Comparison of ENCODE assay signal across 11 mouse cellular contexts in genomic region chr6:125447205-125447604, GRCm38 (mm10). TPM values are rescaled to one million over a fixed set of nuclear protein-coding genes. Genes with fewer than 3 reads are reported as not detected.
DNase-seq lines count a peak whose midpoint lies in the region; ATAC-seq and TF ChIP-seq lines count a peak whose summit lies in the region.
"Had no signal": no experiment of that assay in that cellular context is flagged by ENCODE, and none has a peak within 500 bp of the region (broad histone marks: within the 10 kb centered on the region; RNA-seq: fewer than 3 reads in every experiment).

No protein-coding gene starts in this region.

- no peaks in the 10 kb centered on the region for H3K36me3 ChIP-seq in stomach, postnatal 0 days (ENCODE audit: control insufficient read depth, insufficient read depth, low read length)
- H3K36me3 ChIP-seq: midbrain, embryonic 15.5 days had no signal

- no peak overlapping the region for H3K4me2 ChIP-seq in stomach, postnatal 0 days (replicated peaks; ENCODE audit: low read depth)
- H3K4me2 ChIP-seq: midbrain, embryonic 15.5 days had no signal

- WGBS in stomach, postnatal 0 days, result 40% methylated on average over 4 of the region's 4 CpGs

- H3K4me3 ChIP-seq in stomach, postnatal 0 days (ENCODE audit: low read depth, low read length), result no peak overlapping the region
- no peak overlapping the region for H3K4me3 ChIP-seq in gastrocnemius, adult 2 months
- H3K4me3 ChIP-seq: midbrain, embryonic 15.5 days had no signal

- H3K27me3 ChIP-seq in stomach, postnatal 0 days (ENCODE audit: control insufficient read depth, insufficient read depth, low read length), result no peaks in the 10 kb centered on the region
- H3K27me3 ChIP-seq: midbrain, embryonic 15.5 days had no signal

- H3K27ac ChIP-seq in stomach, postnatal 0 days (replicated peaks), result no peak overlapping the region
- no peak overlapping the region for H3K27ac ChIP-seq in gastrocnemius, adult 2 months
- H3K27ac ChIP-seq: midbrain, embryonic 15.5 days had no signal

- no peaks in the 10 kb centered on the region for H3K9me3 ChIP-seq in stomach, postnatal 0 days (ENCODE audit: control insufficient read depth, low read length)
- H3K9me3 ChIP-seq: midbrain, embryonic 15.5 days had no signal

- DNase-seq in adrenal gland, postnatal 14 days, result peak; percentile 48
- no peak for DNase-seq in adrenal gland, postnatal 25 days
- peak; percentile 53 for DNase-seq in lung, postnatal 36 days
- DNase-seq in lung, postnatal 10 days, result no peak
- no peak for DNase-seq in stomach, postnatal 0 days (ENCODE audit: low spot score)
- no peak for DNase-seq in gastrocnemius, adult 2 months
- DNase-seq in testis, postnatal 14 days (ENCODE audit: low spot score), result no peak
- DNase-seq: spleen, adult 18-20 months; thymus, postnatal 14 days had no signal

- no peak overlapping the region for H3K9ac ChIP-seq in stomach, postnatal 0 days (ENCODE audit: low read length)
- H3K9ac ChIP-seq: midbrain, embryonic 15.5 days had no signal

- no peak for TF ChIP-seq CTCF in stomach, postnatal 0 days (IDR thresholded peaks at IDR 0.05; ENCODE audit: low read depth)
- no peak for TF ChIP-seq CTCF in gastrocnemius, adult 2 months (IDR thresholded peaks at IDR 0.05)

- no peak for TF ChIP-seq EP300 in stomach, postnatal 0 days (optimal IDR thresholded peaks at IDR 0.05)

- ATAC-seq in hematopoietic stem cell, adult 5-6 weeks (replicated peaks in 1 of 2; ENCODE audit: insufficient read depth in 1 of 2, low FRiP score in 2 of 2, low TSS enrichment in 1 of 2, low read depth in 1 of 2, poor library complexity in 2 of 2, severe bottlenecking in 2 of 2), result peak; percentile 20 to 27; a peak in 1 of 4 replicates
- peak; percentile 51; the same call in 1 of the 2 replicates for ATAC-seq in stomach, postnatal 0 days (ENCODE audit: low FRiP score, low TSS enrichment)
- ATAC-seq: midbrain, embryonic 15.5 days had no signal

- H3K4me1 ChIP-seq in stomach, postnatal 0 days (replicated peaks; ENCODE audit: control insufficient read depth, insufficient read depth), result no peaks in the 10 kb centered on the region; the same call in 1 of the 2 replicates
- H3K4me1 ChIP-seq: midbrain, embryonic 15.5 days had no signal

- intact Hi-C loops in gastrocnemius, adult 2 months (cut with DNase I), result no loop called here

RNA-seq across cellular contexts. Expression of gene Cd9, which starts 47.4 kb away (rescaled TPM):
- total RNA-seq in adrenal gland, postnatal 14 days (2021), result 135 and 148 TPM in 2 replicates
- total RNA-seq in adrenal gland, postnatal 25 days (2021), result 113 and 128 TPM in 2 replicates
- 63.9 and 83.3 TPM in 2 replicates for total RNA-seq in hematopoietic stem cell, adult 5-6 weeks (2017)
- 487 and 500 TPM in 2 replicates for polyA plus RNA-seq in stomach, postnatal 0 days (2015; fragmentation: Nextera tagmentation; extraction: Ambion mirVana)
- total RNA-seq in gastrocnemius, adult 2 months (2021), result 10 to 100 TPM; 19.1 to 30.7 TPM

Comparison
In these comparisons a context has a peak if more than half of its experiments do, and no peak if none do; other contexts are left out.
1. DNase-seq: peak in adrenal gland, postnatal 14 days (single experiment) and lung, postnatal 36 days (single experiment); none in adrenal gland, postnatal 25 days (single experiment), lung, postnatal 10 days (single experiment), stomach, postnatal 0 days (single experiment), gastrocnemius, adult 2 months (single experiment) and testis, postnatal 14 days (single experiment).